Mouse (Mus musculus) kidney, adult 9 months (tissue): ENCODE measurements around the gene Mphosph6.

Source experiments
- DNase-seq: peaks from one replicate; pipeline ENCODE4 v3.0.0; 2022

The Mphosph6 gene

GRCm38 (mm10) chr8:117801443-117802298 is at the start of gene Mphosph6:
Mphosph6 (minus strand) TSS chr8:117801943.
- DNase-seq = peak; percentile 97

- DNase-seq = no peak
Measured at GRCm38 (mm10) chr8:117850420-117850819, 48.7 kb upstream of the Mphosph6 start.

GRCm38 (mm10) chr8:117847865-117848264 is 46.1 kb upstream of the Mphosph6 start:
- no peak for DNase-seq

GRCm38 (mm10) chr8:117843694-117844093 is 42.0 kb upstream of the Mphosph6 start:
- DNase-seq = no peak

GRCm38 (mm10) chr8:117813524-117813923 is 11.8 kb upstream of the Mphosph6 start:
- no peak for DNase-seq

GRCm38 (mm10) chr8:117810676-117811075 is 8.9 kb upstream of the Mphosph6 start:
- no peak for DNase-seq

- peak; percentile 64 for DNase-seq
Measured at GRCm38 (mm10) chr8:117805419-117805818, 3.7 kb upstream of the Mphosph6 start.

GRCm38 (mm10) chr8:117802299-117802689 is 551 bp upstream of the Mphosph6 start:
- no peak for DNase-seq

GRCm38 (mm10) chr8:117798066-117798465 is 3.7 kb downstream of the Mphosph6 start:
- no peak for DNase-seq

GRCm38 (mm10) chr8:117796464-117796863 is 5.3 kb downstream of the Mphosph6 start:
- no peak for DNase-seq

- DNase-seq = no peak
Measured at GRCm38 (mm10) chr8:117794581-117794980, 7.2 kb downstream of the Mphosph6 start.

- no peak for DNase-seq
Measured at GRCm38 (mm10) chr8:117792616-117793144, 9.1 kb downstream of the Mphosph6 start.

GRCm38 (mm10) chr8:117786428-117786827 is 15.3 kb downstream of the Mphosph6 start:
- DNase-seq = no peak

GRCm38 (mm10) chr8:117783021-117783420 is 18.7 kb downstream of the Mphosph6 start:
- no peak for DNase-seq

- DNase-seq = no peak
Measured at GRCm38 (mm10) chr8:117781375-117782129, 20.2 kb downstream of the Mphosph6 start.

- DNase-seq = no peak
Measured at GRCm38 (mm10) chr8:117779344-117779743, 22.4 kb downstream of the Mphosph6 start.

- DNase-seq = no peak
Measured at GRCm38 (mm10) chr8:117778531-117779322, 23.0 kb downstream of the Mphosph6 start.

GRCm38 (mm10) chr8:117776075-117776474 is 25.7 kb downstream of the Mphosph6 start:
- DNase-seq = no peak

GRCm38 (mm10) chr8:117775626-117776025 is 26.1 kb downstream of the Mphosph6 start:
- no peak for DNase-seq

- peak; percentile 16 for DNase-seq
Measured at GRCm38 (mm10) chr8:117772597-117772996, 29.1 kb downstream of the Mphosph6 start.

- DNase-seq = peak; percentile 52
Measured at GRCm38 (mm10) chr8:117772126-117772525, 29.6 kb downstream of the Mphosph6 start.

GRCm38 (mm10) chr8:117771115-117771836 is 30.5 kb downstream of the Mphosph6 start:
- no peak for DNase-seq
